Mouse (Mus musculus) neutrophil, adult 59 days (primary cell): ENCODE measurements around the gene Klhl9. TPM values are rescaled to one million over a fixed set of nuclear protein-coding genes. Genes with fewer than 3 reads are reported as not detected.

Experiments used
- total RNA-seq, 2 experiments: library from RNA; stranded (reverse); gene quantifications; 1 replicate in 1 of 2; 2 replicates in 1 of 2; pipeline ENCODE4 v1.2.4; 2023

Klhl9 gene
- 10 to 100 TPM; 49.2 to 57.1 TPM for total RNA-seq

GRCm38 (mm10) chr4:88721791-88722721, at the start of gene Klhl9, which contains the start of gene Gm26566:
Gene Klhl9, minus strand, starts transcription at chr4:88722465.
Gene Gm26566, plus strand, starts transcription at chr4:88721805.

GRCm38 (mm10) chr4:88759610-88760268, 37.5 kb upstream of the Klhl9 start, which contains the start of gene Gm13283:
Gene Gm13283, plus strand, starts transcription at chr4:88760119.

GRCm38 (mm10) chr4:88754818-88755340, 32.6 kb upstream of the Klhl9 start, which contains the start of gene Gm13271:
Gene Gm13271, plus strand, starts transcription at chr4:88754868.

GRCm38 (mm10) chr4:88691259-88691658, 31.0 kb downstream of the Klhl9 start, which contains the start of gene Ifnab:
Gene Ifnab, minus strand, starts transcription at chr4:88691359.

GRCm38 (mm10) chr4:88683812-88684211, 38.5 kb downstream of the Klhl9 start, which contains the start of gene Ifna2:
Gene Ifna2, minus strand, starts transcription at chr4:88683912.

GRCm38 (mm10) chr4:88676824-88677223, 45.4 kb downstream of the Klhl9 start, which contains the start of gene Ifna16:
Gene Ifna16, minus strand, starts transcription at chr4:88676924.

Other genes with a start within 250 kb of the Klhl9 start
- not detected for gene Ifnb1, start 199.7 kb downstream of the Klhl9 start, total RNA-seq
- gene Ifna15, start 164.2 kb downstream of the Klhl9 start, total RNA-seq = not detected
- not detected for gene Ifna14, start 150.7 kb downstream of the Klhl9 start, total RNA-seq
- not detected for gene Ifna9, start 130.1 kb downstream of the Klhl9 start, total RNA-seq
- gene Ifna12, start 119.1 kb downstream of the Klhl9 start, total RNA-seq = not detected
- not detected for gene C87499, start 88.1 kb downstream of the Klhl9 start, total RNA-seq
- gene Ifna13, start 78.0 kb downstream of the Klhl9 start, total RNA-seq = not detected
- gene Ifna16, start 45.5 kb downstream of the Klhl9 start, total RNA-seq = not detected
- gene Ifna2, start 38.6 kb downstream of the Klhl9 start, total RNA-seq = not detected
- not detected for gene Ifnab, start 31.1 kb downstream of the Klhl9 start, total RNA-seq
- gene Gm26566, start 660 bp downstream of the Klhl9 start, total RNA-seq = under 1 TPM; 0.37 to 0.58 TPM
- not detected for gene Gm13271, start 32.4 kb upstream of the Klhl9 start, total RNA-seq
- not detected for gene Gm13283, start 37.7 kb upstream of the Klhl9 start, total RNA-seq
- under 1 TPM in 1 of 2 experiments, not detected in 1; 0.38 TPM for gene Gm13290, start 51.4 kb upstream of the Klhl9 start, total RNA-seq
- not detected for gene Gm13289, start 54.5 kb upstream of the Klhl9 start, total RNA-seq
- gene Gm13272, start 57.4 kb upstream of the Klhl9 start, total RNA-seq = not detected
- not detected for gene Ifnz, start 59.7 kb upstream of the Klhl9 start, total RNA-seq
- not detected for gene Gm13276, start 63.2 kb upstream of the Klhl9 start, total RNA-seq
- gene Gm13277, start 66.2 kb upstream of the Klhl9 start, total RNA-seq = not detected
- gene Gm13278, start 69.1 kb upstream of the Klhl9 start, total RNA-seq = not detected
- not detected for gene Gm13275, start 72.0 kb upstream of the Klhl9 start, total RNA-seq
- not detected for gene Gm13279, start 74.9 kb upstream of the Klhl9 start, total RNA-seq
- under 1 TPM in 1 of 2 experiments, not detected in 1; 0.36 TPM for gene Gm13285, start 77.2 kb upstream of the Klhl9 start, total RNA-seq
- gene Gm13287, start 80.8 kb upstream of the Klhl9 start, total RNA-seq = not detected
- gene Gm13288, start 83.1 kb upstream of the Klhl9 start, total RNA-seq = not detected
- gene Ifna7, start 93.8 kb upstream of the Klhl9 start, total RNA-seq = not detected
- not detected for gene Ifna11, start 97.5 kb upstream of the Klhl9 start, total RNA-seq
- gene Ifna6, start 105.0 kb upstream of the Klhl9 start, total RNA-seq = not detected
- gene Ifna5, start 113.1 kb upstream of the Klhl9 start, total RNA-seq = not detected
- not detected for gene Ifna4, start 119.4 kb upstream of the Klhl9 start, total RNA-seq
- not detected for gene Ifna1, start 127.6 kb upstream of the Klhl9 start, total RNA-seq
- gene Ifne, start 157.7 kb upstream of the Klhl9 start, total RNA-seq = not detected